Mouse (Mus musculus): ENCODE measurements around the gene Ctdnep1.

DNA sequence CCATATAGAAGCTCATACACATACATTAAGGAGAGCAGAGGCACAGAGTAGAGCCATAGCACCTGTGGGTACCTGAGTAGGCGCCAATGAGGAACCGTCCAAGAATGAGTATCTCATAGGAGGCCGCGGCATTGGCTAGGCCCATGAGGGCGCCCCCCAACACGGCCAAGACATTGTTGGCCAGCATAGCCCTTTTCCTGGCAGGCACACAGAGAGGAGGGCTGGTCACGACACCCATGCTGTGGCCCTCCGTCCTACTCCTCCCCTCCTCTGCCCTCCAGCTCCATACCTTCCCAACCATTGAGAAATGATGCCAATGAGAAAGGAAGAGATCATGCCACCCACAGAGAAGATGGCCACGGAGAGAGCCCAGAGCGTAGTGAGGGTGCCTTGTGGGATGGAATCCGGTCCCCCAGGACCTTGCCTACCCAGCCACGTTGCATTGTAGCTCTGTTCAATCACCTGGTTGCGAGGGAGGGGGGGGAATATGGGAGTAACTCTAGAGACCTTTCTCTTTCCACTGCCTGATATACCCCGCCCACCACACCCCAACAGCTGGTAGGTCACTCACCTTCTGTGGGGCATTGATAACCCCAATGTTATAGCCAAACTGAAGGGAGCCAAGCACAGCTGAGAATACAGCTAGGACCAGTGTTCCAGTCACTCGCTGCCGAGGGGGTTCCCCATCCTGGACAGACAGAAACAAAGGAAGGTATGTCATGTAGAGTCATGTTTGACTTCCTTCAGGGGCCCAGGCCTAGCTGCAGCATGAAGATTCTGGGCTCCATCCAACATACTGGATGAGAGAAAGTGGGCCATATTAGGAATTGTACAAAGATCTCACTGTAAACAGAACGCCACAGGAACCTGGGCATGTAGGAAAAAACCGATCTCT lies 34.7 kb upstream of the Ctdnep1 start:
- TF ChIP-seq CTCF (IDR thresholded peaks at IDR 0.05; ENCODE audit: borderline replicate concordance, control insufficient read depth, extremely low read depth, insufficient read depth, low read length, poor library complexity) (no peak), POLR2A (IDR thresholded peaks at IDR 0.05; ENCODE audit: control insufficient read depth, extremely low read depth, insufficient read depth, low read length, poor library complexity) (no peak)
